Mouse (Mus musculus): ENCODE data around the gene Akap11.

Gene Akap11

GRCm38 (mm10) chr14:78526907-78527306 lies 9.7 kb downstream of the Akap11 start:
- no peak for DNase-seq

GRCm38 (mm10) chr14:78526475-78526874 lies 10.1 kb downstream of the Akap11 start:
- DNase-seq = no peak

GRCm38 (mm10) chr14:78525611-78526457 lies 10.8 kb downstream of the Akap11 start:
- peak; percentile 20 for DNase-seq

GRCm38 (mm10) chr14:78525059-78525458 lies 11.5 kb downstream of the Akap11 start:
- no peak for DNase-seq

GRCm38 (mm10) chr14:78510713-78511112 lies 25.9 kb downstream of the Akap11 start:
- no peak for DNase-seq

- no peak for DNase-seq
Measured at GRCm38 (mm10) chr14:78509791-78510190, 26.8 kb downstream of the Akap11 start.

DNA sequence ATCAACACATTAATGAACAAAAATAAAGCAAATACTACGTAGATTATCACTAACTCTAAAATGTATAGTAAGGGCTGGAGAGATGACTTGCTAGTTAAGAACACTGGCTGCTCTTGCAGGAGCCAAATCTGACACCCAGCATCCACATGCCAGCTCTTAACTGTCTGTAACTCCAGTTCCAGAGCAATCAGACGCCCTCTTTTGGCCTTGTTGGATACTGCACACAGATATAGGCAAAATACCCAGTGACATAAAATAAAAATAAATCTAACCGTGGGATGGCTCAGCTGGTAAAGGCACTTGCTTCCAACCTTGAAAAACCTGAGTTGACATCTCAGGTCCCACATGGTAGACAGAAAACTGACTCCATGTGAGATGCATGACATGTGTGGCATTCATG lies 36.0 kb downstream of the Akap11 start:
- DNase-seq = no peak

DNA sequence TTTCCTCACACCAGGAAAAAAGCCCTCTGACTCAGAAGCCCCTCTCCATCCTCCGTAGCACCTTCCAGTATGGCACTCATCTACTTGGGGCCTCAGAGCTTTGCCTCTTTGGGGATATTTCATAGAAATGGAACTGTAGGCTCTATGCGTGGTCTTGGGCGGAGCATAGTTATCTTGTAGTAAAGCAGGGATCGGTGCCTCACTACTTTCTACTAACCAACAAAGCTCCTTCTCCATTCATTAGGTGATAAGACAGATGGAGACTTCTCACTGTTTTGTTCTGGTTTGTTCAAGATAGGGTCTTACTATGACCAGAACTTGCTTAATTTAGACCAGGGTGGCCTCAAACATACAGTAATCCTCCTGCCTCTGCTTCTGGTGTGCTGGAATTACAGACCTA lies 39.9 kb downstream of the Akap11 start:
- DNase-seq = no peak

- no peak for DNase-seq
Measured at GRCm38 (mm10) chr14:78495241-78495640, 41.4 kb downstream of the Akap11 start.

DNA sequence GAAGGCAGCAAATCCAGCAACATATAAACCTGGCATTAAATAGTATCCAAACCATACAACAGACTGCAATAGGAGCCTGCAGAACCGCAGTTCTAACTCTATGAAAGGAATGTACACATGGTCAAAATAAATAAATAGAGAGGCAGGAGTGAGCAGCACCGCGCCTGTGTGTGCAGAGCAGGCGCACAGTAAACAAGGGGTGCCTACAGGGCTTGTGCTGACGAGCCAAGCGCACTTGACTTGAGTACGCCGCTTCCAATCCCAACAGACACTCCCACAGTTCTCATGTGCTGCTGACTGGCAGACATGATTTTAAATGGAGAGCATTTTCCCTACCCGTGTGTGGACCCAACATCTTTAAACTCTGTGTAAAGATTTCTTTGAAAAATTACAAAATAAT lies 44.0 kb downstream of the Akap11 start:
- no peak for DNase-seq

- no peak for DNase-seq
Measured at GRCm38 (mm10) chr14:78491432-78491831, 45.2 kb downstream of the Akap11 start.

DNA sequence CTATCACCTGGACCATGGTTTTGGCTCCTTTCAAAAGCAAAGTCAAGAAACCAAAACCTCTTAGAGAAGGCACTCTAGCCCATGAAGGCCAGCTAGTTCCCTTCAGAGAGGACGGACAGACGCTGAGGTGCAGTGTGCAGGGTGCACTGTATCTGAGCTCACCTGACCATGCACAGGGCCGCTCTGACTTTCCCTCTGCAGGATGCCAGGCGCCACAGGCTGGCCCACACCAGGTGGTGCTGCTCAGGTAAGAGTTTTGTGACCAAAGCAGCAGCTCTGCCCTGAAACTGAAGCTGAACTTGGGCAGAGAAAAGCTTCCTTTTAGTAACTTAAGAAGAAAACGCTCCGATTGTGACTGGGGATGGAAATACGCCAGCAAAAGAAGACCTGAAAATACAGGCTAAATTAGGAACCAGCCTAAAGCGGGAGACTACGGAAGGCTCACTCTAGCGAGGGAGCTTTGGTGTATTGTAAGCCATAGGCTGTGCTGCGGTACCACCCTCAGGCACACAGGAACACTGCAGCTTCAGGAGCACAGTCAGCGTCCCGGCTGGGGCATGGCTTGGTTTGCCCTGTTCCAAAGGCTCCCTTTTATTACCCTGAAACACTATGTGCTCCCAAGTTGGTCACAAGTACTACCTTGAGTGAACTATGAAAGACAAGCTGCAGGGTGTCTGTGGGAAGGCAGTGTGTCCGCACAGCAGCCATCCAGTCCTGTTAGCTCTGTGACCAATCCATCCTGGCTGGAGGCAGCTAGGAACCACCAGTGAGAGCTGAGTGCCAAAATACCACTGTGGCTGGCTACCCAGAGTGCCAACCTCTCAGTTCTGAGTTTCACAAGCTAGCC lies 54.0 kb downstream of the Akap11 start:
- peak; percentile 29 for DNase-seq

GRCm38 (mm10) chr14:78474058-78474457 lies 62.5 kb downstream of the Akap11 start:
- no peak for DNase-seq

- DNase-seq = no peak
Measured at GRCm38 (mm10) chr14:78470714-78471113, 65.9 kb downstream of the Akap11 start.

DNA sequence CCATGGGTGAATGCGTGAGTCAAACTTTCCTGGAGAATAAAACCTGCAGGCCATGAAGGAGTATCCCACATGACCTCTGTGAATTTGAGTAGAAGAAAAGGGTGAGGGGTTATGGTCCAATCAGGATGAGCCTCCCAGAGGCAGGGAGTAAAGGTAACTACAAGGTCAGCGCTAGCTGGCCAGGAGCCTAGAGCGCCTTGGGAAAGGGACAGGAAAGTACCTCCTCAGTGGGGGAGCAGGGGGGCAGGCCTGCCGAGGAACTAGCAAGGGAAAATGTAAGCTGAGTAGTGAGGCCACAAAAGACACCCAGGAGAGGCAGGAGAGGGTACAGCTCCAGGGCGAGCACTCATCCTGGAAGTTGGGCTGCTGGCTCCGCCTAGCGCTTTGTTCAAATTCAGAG lies 67.6 kb downstream of the Akap11 start:
- no peak for DNase-seq

DNA sequence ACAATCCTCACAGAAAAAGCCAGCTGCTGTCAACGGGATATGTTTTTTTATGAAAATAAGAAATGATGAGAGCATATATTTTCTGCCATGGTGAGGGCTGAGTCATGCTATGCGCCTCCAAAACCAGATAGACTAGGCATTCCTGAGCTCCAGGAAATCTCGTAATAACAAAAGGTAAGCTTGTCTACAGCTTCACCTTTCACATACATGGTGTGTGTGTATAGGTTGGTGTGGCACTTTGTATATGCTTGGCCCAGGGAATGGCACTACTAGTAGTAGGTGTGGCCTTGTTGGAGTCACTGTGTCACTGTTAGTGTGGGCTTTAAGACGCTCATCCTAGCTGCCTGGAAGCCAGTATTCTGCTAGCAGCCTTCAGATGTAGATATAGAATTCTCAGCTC lies 68.6 kb downstream of the Akap11 start:
- no peak for DNase-seq

GRCm38 (mm10) chr14:78464353-78464752 lies 72.3 kb downstream of the Akap11 start:
- DNase-seq = no peak

DNA sequence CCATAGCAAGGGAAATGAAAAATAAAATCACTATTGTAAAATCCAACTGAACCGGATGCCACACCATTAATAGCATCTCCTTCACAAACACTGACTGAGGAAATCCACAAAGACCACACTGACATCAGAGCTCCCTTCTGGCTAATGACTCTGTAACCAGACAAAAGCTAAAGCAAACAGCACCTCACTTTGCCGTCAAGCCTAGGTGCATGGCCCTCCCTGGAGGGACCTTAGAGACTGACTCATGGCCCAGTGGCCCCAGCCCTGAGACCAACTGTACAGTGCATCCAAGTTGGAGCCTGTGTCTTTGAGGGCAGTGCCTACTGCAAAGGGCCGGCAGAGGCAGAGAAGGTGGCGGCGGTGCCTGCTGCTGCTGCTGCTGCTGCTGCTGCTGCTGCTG lies 77.5 kb downstream of the Akap11 start:
- DNase-seq = no peak

DNA sequence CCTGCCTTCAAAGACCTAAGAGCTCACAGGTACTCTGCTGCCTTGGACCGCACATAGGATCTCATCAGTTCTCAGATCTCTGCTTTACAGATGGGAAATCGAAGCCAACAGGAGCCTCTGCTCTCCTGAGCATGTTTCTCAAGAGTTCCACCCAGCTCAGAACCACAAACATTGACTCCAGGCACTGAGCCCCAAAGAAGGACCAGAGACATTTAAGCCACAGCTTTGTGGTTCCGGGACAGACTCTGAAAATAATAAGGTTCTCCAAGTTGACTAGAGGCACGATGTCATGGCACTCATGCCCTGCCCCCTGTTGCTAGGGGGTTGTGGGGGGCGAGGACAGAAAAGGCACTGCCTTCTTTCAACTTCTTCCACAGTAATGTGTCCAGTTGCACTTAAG lies 77.9 kb downstream of the Akap11 start:
- DNase-seq = no peak

GRCm38 (mm10) chr14:78454970-78455369 lies 81.6 kb downstream of the Akap11 start:
- DNase-seq = no peak

DNA sequence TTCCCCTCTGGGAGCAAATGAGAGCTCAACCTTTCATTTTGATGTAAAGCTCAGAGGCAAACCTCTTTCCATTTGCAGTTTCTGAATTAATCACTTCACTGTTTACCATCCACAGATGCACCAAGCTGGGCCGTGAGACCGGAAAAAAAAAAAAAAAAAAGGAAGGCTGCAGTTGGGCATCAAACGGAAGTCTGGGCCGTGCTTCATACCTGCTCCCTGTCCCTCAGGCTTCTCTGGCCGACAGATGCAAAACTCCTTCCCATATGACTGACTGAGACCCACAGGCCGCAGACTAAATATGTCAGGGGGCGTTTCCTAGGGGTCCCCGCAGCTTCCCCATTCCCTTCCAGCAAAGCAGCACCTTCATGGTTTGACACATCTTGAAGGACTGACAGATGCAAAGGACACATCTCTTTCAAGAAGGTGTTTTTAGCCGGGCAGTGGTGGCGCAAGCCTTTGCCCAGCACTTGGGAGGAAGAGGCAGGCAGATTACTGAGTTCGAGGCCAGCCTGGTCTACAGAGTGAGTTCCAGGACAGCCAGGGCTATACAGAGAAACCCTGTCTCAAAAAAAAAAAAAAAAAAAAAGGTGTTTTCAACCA lies 87.7 kb downstream of the Akap11 start:
- DNase-seq = no peak

DNA sequence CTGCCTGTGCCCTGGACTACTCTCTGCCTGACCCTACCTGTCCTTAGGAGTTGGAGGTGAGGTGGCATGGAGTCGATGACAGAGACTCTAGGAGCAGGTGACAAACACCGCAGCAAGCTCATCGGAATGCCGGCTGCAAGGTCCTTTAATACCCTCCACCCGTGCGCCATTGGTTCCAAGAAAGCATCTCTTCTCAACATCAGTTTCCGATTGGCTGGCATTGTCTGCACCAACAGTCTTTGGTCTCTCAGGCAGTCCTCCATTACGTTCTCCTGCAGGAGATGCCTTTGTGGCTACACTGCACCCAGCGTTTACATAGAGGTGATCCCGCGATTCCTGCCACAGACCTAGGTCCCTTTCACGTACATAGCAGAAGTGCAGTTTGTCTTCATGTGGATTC lies 88.6 kb downstream of the Akap11 start:
- no peak for DNase-seq

DNA sequence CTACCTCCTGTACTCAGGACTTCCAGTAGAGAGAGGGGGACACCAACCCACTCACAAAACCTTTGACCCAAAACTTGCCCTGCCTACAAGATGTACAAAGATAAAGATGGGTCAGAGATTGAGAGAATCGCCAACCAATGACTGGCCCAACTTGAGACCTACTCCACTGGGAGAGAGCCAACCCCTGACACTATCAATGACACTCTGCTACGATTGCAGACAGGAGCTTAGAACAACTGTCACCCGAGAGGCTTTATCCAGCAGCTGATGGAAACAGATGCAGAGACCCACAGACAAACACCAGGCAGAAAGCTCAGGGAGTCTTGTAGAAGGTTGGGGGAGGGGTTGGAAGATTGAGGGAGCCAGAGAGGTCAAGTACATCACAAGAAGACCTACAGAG lies 89.1 kb downstream of the Akap11 start:
- no peak for DNase-seq
